Comparison of ENCODE assay signal across 8 mouse cellular contexts in the genomic region with DNA sequence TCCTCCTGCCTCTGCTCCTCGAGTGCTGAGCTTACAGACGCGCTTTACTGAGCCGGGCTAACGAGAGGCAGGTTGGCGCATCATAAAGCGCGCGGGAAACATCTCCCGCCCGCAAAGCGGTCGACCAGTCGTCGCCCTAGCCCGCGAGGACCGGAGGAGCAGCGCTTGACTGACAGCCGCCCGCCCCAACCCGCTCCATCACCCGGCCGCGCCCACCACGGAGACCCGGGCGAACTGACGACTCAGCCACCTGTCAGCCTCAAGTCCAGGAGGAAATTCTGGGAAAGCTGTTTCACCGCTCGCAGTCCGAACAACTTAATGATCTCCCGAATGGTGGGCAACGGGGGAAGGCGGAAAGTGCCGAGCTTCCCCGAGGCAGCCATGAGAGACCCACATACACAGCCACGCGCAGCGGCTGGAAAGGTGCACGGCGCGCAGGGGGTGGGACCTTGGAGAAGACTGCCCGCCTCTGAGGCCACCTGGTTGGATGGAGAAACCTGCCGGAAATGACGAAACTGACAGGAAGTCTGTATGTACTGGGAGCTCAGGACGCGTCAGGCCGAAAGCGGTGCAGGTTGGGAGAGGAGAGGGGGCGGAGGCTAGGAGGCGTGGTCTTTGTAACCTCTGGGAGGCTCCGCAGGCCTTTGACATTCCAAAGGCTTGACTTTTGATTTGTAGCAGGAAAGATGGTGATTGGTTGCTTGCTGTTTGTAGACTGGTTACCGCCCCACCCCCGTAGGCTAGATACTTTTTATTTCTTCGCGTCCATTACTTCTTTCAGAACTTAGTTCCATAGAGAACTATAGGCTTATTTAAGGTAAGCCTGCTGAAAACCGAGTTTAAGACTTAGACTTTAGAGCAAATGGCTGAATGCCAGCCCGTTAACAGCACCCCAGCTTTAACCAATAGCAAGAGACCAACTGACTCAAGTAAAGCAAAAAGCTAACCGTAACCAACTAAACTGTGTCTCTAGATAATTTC. TPM values are rescaled to one million over a fixed set of nuclear protein-coding genes. Genes with fewer than 3 reads are reported as not detected.
DNase-seq lines count a peak whose midpoint lies in the region; ATAC-seq lines count a peak whose summit lies in the region.

Gene Tfb1m (minus strand): TSS at position 451 of the 981 bp plus-strand sequence.

- peaks cover 16% of the 10 kb centered on the region for H3K4me1 ChIP-seq in hindbrain, embryonic 15.5 days (replicated peaks)

- H3K27me3 ChIP-seq in hindbrain, embryonic 15.5 days: no peaks in the 10 kb centered on the region

- H3K36me3 ChIP-seq in hindbrain, embryonic 15.5 days: no peaks in the 10 kb centered on the region

- H3K9ac ChIP-seq in hindbrain, embryonic 15.5 days: peak within 1 kb of the TSS; percentile 55

- H3K4me2 ChIP-seq in hindbrain, embryonic 15.5 days: peak within 1 kb of the TSS; percentile 73

- H3K9me3 ChIP-seq in hindbrain, embryonic 15.5 days: no peaks in the 10 kb centered on the region

- peak; percentile 98 for DNase-seq in T-cell, adult 2 months (ENCODE audit: low spot score)
- DNase-seq in cerebellum, postnatal 36 days: peak; percentile 95 to 97
- peak; percentile 97 to 99 for DNase-seq in frontal cortex, postnatal 36 days (ENCODE audit: low spot score in 2 of 2)
- DNase-seq in left cerebral cortex, adult 11 months (ENCODE audit: low spot score): peak; percentile 98
- DNase-seq in lung, postnatal 4 days: peak; percentile 98
- peak; percentile 97 for DNase-seq in retina, postnatal 7 days (ENCODE audit: low read depth, low spot score)
- peak; percentile 90 for DNase-seq in urinary bladder, adult 2 months (ENCODE audit: low spot score)

- peak; percentile 100 for ATAC-seq in hindbrain, embryonic 15.5 days (ENCODE audit: low FRiP score, low read depth)

- WGBS in hindbrain, embryonic 15.5 days: 1% methylated on average over 60 of the region's 60 CpGs

- H3K27ac ChIP-seq in hindbrain, embryonic 15.5 days (replicated peaks): peak within 1 kb of the TSS; percentile 93

- peak within 1 kb of the TSS; percentile 70 for H3K4me3 ChIP-seq in hindbrain, embryonic 15.5 days

RNA-seq across cellular contexts. Expression of gene Tfb1m, which starts in this region (rescaled TPM):
- polyA plus RNA-seq in hindbrain, embryonic 15.5 days (2015; fragmentation: Nextera tagmentation; extraction: Ambion mirVana): 13.8 and 14.6 TPM in 2 replicates
- 9.1 and 9.9 TPM in 2 replicates for polyA plus RNA-seq in urinary bladder, adult 2 months (2012; rRNA removed)

Comparison
In these comparisons a context has a peak if more than half of its experiments do, and no peak if none do; other contexts are left out.
1. Peak in every context shown above with its lines: DNase-seq, ATAC-seq, H3K4me3 ChIP-seq and H3K27ac ChIP-seq.